Mouse (Mus musculus): ENCODE measurements at regions not wholly inside any gene's neighbourhood (a gene's known extent, or its start where the extent isn't known, plus 50 kb on each side); places are given as distances from the start of the nearest gene placed in this dataset.
A peak's percentile ranks its signal among the peaks of the same experiment; 100 is the strongest.

GRCm38 (mm10) chr4:125890510-125890909 is 133.8 kb upstream of the Csf3r start:
- DNase-seq = no peak

- no peak for DNase-seq
Measured at GRCm38 (mm10) chr4:125893139-125893538, 131.2 kb upstream of the Csf3r start.

DNA sequence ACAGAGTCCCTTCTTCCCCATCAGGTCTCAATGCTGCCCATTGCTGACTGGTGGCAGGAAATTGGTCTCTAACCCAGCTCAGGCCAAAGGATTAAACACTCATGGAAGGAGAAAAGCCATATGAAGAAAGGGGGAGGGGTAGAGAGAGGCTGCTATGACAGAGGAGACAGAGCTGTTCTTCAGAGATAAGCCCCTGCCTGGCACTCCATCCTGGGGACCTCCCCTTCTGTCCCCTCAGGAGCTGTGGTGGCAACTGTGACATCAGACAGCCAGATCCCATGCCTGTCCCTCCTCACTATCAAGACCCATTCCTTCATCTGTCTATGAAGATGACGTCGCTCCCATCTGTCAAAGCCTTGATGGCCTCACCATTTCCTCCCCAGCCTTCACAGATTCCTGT is 126.6 kb upstream of the Csf3r start:
- DNase-seq = no peak

GRCm38 (mm10) chr4:125898631-125899348 is 125.6 kb upstream of the Csf3r start:
- no peak for DNase-seq

- no peak for DNase-seq
Measured at GRCm38 (mm10) chr4:125901546-125902276, 122.6 kb upstream of the Csf3r start.

DNA sequence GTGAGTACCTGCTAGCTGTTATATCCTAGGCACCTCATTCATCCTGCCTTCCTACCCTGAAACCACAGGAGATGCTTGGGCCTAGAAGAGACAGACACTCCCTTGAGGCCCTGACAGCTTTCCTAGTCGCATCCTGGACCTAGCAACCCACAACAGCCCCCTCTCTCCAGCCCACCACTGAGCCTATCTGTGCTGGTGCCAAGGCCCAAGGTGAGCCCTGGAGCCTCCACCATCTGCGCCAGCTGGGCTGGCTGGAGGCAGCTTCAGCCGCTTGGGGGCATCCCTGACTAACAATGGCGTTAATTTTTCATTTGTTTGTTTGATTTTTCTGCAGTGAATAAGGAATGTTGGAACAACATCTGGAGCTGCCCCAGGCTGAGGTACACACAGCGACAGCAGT is 118.1 kb upstream of the Csf3r start:
- DNase-seq = no peak

DNA sequence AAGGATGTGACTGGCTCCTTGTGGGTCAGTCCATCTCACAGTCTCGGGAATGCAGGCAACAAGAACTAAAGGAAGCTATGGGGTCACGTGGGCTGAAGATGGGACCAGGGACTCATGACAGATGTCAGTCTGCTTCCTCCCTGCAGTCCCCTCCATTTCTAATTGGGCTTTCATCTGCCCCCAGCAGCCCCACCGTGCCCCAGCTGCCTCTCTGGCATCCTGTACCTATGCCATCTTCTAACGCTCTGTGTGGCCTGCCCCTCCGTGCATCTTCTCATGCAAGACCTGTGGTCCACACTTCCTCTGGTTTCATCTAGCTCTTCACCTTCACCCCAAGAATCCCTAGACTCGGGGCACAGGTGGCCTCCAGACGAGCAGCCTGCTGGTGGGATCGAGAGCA is 115.4 kb upstream of the Csf3r start:
- DNase-seq = no peak

- DNase-seq = no peak
Measured at GRCm38 (mm10) chr4:125911541-125912270, 112.6 kb upstream of the Csf3r start.

DNA sequence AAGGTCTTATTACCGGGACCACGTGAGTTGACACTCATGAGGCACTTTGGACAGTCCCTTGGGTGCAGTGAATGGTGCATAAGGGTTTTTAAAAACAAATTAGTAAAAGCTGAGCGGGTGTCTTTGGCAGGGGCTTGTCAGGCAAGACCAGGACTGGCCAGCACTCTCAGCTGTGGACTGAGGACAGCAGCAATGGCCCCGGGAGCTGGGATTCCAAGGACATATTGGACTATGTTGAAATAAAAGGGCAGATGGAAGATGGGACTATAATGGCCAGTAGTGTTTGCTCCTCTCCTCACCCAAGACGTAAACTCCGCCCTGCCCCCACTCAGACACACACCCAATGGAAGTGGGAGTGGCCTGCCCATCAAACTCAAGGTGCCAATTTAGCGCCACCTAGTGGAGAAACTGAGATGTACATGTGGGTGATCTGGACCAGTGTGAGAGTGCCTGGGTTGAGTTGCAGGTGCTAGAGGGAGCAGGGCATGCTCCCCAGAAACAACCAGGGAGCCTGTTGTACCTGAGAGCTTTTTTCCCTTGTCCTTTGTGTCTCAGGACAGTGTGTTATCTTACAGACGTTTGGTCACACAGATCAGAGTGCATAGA is 111.8 kb upstream of the Csf3r start:
- DNase-seq = peak; percentile 22

GRCm38 (mm10) chr4:125915166-125915565 is 109.2 kb upstream of the Csf3r start:
- DNase-seq = peak; percentile 9

- DNase-seq = no peak
Measured at GRCm38 (mm10) chr4:125917210-125917609, 107.1 kb upstream of the Csf3r start.

DNA sequence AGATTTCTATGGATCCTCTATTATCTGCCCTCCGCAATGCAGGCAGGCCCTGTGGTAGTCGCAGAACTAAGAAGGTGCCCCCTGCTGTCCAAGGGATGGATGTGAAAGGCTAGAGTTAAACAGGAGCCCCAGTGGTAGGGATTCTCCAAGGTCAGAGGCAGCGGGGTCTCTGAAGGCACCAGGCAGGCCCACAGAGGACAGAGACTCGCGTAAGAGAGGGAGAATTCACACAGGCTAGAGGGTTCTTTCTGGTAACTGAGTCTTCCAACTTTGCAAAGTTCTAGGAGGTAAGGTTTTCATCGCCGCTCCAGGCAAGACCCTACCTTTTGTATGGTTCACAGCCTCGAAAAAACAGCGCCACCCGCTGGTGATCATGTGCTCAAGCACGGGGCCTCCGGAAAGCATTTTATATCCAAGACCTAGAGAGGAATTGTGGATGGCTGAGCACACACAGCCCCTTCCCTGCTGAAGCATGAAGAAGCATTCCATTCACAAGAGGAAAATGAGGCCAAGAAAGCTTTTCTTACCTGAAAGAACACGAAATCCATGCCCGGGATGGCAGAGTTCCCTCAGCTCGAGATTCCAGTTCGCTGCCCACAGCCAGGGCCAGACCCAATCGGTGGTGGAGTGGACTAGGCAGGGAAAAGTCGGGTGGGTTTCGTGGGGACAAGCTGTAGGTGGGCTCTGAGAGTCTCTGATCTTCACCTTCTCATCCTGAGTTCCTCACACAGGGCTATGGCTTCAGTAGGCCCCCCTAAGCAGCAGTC is 102.6 kb upstream of the Csf3r start:
- DNase-seq = peak; percentile 3

GRCm38 (mm10) chr4:125922317-125922878 is 102.0 kb upstream of the Csf3r start:
- no peak for DNase-seq

GRCm38 (mm10) chr4:125923225-125923624 is 101.1 kb upstream of the Csf3r start:
- no peak for DNase-seq

DNA sequence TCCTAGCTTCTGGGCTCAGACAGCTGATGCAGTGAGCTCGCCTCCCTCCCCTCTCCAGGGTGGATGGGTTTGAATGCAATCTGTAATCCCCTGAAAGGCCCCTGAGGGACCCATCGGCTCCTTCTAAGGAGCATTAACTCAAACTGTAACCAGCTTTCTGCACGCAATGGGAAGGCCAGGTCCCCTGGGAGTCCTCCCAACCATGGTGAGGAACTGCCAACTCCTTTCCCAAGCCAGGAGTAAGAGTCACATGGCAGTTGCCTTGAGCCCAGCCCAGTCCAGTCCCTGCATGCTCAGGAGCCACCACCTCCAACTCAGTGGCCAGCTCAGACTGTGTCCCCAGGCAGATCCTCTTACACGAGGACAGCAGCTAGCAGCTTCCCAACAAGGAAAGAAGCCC is 96.2 kb upstream of the Csf3r start:
- no peak for DNase-seq

DNA sequence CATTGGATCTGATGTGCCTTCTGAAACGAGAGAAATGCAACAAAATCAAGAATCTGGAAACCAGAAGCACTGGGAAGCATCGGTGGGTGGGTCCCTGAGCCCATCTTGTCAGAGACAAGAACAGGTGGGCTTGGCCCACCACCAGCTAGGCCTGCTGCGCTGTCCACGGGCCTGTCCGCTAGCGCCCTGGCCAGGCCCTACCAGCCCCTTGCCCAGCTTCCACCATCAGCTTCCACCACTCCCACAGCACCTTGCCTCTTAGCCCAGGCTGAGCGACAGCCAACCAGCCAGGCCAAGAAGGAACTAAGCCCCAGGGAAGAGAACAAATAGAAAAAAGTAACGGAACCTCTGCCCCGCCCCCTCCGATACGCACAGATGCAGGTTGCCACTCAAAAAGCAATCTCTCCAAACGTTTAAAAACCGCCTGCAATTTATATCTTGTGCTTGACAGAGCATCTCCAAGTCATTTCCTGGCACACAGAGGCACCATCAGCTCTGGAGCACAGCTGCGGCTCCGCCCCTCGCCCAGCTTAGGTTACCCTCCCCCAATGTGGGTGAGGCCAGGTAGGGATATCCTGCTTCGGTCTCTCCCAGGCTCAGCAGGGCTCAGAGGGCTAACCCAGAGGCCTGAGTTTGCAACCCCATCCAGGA is 95.1 kb upstream of the Csf3r start:
- peak; percentile 3 for DNase-seq

DNA sequence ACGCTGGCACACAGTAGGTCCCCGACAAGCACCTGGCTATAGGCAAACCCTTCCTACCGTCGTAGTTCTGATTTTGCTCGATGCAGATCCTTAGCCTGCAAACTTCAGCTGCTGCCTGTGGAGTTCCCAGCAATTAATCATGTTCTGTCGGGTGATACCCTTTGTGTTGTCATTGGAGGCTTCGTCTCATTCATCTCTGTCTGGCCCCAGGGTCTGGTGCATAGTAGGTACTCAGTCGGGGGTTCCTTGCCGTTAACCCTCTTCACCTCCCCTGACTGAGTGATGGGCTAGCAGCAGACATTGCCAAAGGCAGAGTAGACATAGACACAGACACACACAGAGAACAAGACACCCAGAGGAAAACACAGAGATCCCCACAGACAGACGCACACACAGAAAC is 93.6 kb upstream of the Csf3r start:
- no peak for DNase-seq

DNA sequence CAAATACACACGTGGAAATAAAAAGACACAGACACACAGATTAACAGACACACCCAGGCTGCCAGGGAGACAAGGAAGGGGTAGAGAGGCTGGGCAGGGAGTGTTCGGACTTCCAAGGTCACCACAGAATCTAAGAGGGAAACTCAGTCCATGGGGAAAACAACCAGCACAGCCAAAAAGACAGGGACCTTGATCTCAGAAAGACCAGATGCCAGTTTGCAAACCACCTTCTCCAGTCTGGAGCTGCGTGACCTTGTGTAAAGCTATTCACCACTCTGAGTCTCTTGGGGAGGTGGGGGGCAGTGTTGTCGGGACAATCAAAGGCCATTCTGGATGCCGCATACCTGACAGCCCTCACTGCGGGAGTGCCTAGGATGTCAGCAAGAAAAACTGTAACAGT is 93.0 kb upstream of the Csf3r start:
- no peak for DNase-seq

DNA sequence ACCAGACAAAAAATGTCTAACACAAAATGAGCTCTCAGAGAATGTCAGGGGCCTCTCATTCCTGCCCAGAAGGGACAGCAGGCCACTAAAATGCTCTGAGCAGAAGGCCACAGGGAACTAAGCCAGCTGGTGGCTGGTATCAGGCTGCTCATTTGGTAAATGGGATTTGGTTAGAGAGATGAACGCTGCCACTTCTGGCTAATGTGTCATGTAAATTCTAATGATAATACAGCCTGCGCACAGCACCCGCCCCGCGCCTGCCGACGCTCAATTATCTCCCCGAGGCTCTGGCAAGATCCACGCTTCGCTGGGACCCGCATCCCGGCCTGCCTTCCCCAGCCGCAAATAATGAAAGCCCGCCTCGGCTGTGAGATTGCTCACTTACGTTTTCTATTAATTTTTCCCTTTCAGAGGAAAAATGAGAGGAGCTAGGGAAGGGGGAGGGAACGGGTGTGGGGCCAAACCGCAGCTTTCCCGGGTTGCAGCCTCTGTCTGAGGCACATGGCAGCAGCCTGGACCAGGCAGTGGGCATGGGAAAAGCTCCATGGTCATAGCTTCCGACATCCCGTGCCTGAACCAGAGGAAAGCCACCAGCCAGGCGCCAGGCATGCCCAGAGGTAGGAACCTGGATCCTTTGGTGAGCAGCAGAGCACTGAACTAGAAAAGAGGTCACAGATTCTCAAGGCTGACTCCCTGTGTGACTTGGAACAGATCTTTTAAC is 92.2 kb upstream of the Csf3r start:
- no peak for DNase-seq

DNA sequence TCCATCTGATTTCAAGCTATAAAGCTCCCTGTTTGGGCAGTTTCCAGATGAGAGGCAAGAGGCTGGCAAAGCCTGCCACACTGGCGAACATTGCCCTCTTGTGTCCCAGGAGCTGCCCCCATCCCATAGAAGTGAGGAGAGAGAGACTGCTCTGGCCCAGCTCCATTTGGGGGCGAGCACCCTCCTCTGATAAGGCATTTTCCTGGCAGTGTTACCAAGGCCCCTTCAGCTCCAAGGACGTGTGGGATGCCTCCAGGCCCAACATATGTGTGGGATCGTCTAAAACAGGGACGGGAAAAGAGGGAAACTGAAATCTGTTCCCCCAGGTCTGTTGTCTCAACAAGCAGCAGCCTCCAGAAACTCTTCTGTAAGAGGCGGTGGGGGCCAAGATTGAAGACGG is 88.0 kb upstream of the Csf3r start:
- no peak for DNase-seq

DNA sequence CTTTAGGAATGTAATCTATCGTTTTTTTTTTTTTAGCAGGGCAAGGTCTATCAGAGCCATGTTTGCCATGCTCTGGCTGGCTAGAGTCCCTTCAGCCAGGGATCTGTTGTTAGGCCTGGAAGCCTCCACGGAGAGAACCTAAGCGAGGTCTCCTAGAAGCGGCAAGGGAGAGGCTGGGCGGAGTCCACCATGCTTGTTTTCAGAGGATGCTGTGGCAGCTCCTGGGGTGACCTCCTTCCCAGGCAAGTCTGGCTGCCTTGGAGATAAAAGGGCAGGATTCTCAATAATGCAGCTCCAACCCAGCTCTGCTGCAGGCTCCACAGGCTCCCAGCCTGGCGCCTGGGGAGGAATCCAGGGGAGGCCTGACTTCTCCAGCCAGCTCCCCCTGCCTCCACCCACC is 86.2 kb upstream of the Csf3r start:
- DNase-seq = no peak

Data from thymus, postnatal 25 days (tissue).